Mouse (Mus musculus) heart, postnatal 0 days (tissue): ENCODE measurements around the gene Cela3b.

Experiments used
- CTCF ChIP-seq: IDR thresholded peaks from 2 replicates; pipeline ENCODE4 v1.5.1; 2016; ENCODE audit warnings: antibody characterized with exemption, control low read depth, low read depth
- EP300 ChIP-seq: IDR thresholded peaks from 2 replicates; pipeline ENCODE4 v1.6.1; 2016; ENCODE audit warnings: antibody characterized with exemption, low read depth

DNA sequence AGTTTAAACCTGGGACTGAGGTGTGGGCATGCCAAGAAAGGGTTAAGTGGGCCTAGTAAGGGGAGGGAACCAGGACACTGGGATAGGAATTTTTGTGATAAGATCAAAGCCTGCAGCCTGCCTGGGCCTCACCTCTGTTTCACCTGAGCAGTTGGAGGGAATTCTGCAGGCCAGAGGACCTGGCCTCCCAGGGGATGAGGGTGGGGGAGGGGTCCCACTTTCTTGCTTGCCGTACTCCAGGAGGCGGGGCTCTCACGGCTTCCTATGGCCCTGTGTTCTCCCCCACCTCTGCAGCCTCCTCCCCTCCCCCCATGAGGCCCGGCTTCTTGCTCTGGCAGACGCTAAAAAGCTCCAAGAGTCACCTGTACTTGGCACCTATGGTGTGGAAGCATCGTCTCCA is 49.4 kb upstream of the Cela3b start:
- TF ChIP-seq CTCF (no peak), EP300 (no peak)
